Mouse (Mus musculus): ENCODE data around the gene Rasl11b. TPM values are rescaled to one million over a fixed set of nuclear protein-coding genes. Genes with fewer than 3 reads are reported as not detected.

The Rasl11b gene
- polyA plus RNA-seq (2015; fragmentation: Nextera tagmentation; extraction: Ambion mirVana), result 147 and 149 TPM in 2 replicates

DNA sequence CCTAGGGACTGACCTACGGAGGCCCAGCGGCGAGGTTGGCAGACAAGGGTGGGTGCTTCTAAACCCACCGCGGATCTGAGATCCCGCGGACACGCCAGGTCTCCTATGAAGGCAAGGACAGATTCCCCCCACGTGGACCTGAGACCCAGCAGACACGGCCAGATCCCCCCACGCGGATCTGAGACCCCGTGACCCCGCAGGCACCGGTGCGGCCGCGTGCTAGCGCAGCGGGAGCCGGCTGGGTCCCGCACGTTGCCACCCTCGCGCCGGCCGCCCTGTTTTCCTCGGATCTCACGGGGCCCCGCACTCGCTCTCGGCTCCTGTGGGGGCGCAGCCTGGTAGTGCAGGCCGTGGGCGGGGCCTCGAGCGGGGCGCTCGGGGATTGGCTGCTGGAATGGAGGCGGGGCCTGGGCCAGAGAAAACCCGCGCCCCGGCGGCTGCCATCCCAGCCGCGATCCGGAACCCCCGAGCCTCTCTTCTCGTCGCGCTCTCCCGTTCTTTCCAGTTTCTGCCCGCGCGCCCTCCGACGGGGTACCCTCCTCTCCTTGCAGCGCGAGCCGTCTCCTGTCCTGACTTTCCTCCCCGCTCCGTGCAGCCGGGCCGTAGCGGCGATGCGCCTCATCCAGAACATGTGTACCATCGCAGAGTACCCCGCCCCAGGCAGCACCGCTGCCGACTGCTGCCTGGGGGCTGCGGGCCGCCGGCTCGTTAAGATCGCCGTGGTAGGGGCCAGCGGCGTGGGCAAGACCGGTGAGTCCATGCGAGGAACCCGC is at the start of gene Rasl11b:
Rasl11b (plus strand) TSS at position 446 of the 773 bp plus-strand sequence.
- H3K4me1 ChIP-seq, result peaks cover 70% of the 10 kb centered on the region
- ATAC-seq (ENCODE audit: low FRiP score, low read depth), result peak; percentile 92
- H3K27me3 ChIP-seq, result no peaks in the 10 kb centered on the region
- under 1% methylated on average over 82 of the region's 82 CpGs for WGBS
- H3K36me3 ChIP-seq, result peaks cover 34% of the 10 kb centered on the region
- H3K4me3 ChIP-seq, result peak within 1 kb of the TSS; percentile 100
- peak within 1 kb of the TSS; percentile 99 for H3K9ac ChIP-seq
- H3K9me3 ChIP-seq, result no peaks in the 10 kb centered on the region
- H3K27ac ChIP-seq, result peak within 1 kb of the TSS; percentile 93
- H3K4me2 ChIP-seq (replicated peaks), result peak within 1 kb of the TSS; percentile 88

DNA sequence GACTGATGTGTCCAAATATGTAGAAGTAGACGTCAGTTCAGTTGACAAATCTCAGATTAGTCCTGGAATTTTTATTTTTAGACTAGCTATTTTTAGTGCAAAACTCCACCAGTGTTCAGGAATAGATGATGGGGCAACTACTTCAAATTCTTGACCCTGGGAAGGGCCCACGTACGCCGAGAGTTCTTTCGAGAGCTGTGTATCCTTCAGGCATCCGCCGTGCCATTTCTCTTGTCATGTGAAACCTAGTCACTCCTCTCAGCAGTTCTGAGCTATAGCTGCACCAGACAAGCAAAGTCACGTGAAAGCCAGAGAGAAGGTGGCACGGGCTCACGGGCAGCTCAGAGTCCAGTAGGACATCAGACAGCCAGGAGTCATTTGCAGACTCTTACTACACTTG is 47.5 kb upstream of the Rasl11b start:
- 82% methylated on average over 10 of the region's 10 CpGs for WGBS
- no peaks in the 10 kb centered on the region for H3K36me3 ChIP-seq
- ATAC-seq (ENCODE audit: low FRiP score, low read depth), result no peak

DNA sequence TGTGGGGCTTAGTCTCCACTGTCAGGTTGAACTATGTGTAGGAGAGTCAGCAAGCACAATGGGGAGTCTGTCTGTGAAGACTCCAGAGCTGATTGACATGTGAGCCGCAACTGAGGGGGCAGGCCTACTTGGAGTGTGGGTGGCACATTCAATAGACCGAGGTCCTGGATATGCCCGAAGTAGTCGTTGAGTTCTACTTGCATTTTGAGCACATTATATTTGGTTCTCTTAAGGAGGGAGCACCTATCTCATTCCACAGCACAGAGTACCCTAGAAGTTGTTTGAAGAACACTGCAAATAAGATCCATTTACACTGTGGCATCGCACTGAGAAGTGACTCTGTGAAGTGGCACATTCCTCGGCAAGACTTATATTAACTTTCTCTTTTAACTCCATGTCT is 45.1 kb upstream of the Rasl11b start:
- ATAC-seq (ENCODE audit: low FRiP score, low read depth), result no peak
- no peaks in the 10 kb centered on the region for H3K36me3 ChIP-seq
- H3K4me3 ChIP-seq, result no peak overlapping the region
- H3K4me2 ChIP-seq (replicated peaks), result no peak overlapping the region
- H3K9me3 ChIP-seq, result no peaks in the 10 kb centered on the region
- no peaks in the 10 kb centered on the region for H3K27me3 ChIP-seq
- no peak overlapping the region for H3K9ac ChIP-seq
- peaks cover 7% of the 10 kb centered on the region for H3K4me1 ChIP-seq
- WGBS, result 88% methylated on average over 6 of the region's 6 CpGs
- H3K27ac ChIP-seq, result no peak overlapping the region

More for the DNA sequence above, 47.5 kb upstream of the Rasl11b start:
- Histone ChIP-seq H3K9me3 (no peaks in the 10 kb centered on the region), H3K4me2 (replicated peaks) (no peak overlapping the region), H3K27me3 (no peaks in the 10 kb centered on the region), H3K4me1 (no peaks in the 10 kb centered on the region), H3K27ac (no peak overlapping the region), H3K4me3 (no peak overlapping the region), H3K9ac (no peak overlapping the region)

DNA sequence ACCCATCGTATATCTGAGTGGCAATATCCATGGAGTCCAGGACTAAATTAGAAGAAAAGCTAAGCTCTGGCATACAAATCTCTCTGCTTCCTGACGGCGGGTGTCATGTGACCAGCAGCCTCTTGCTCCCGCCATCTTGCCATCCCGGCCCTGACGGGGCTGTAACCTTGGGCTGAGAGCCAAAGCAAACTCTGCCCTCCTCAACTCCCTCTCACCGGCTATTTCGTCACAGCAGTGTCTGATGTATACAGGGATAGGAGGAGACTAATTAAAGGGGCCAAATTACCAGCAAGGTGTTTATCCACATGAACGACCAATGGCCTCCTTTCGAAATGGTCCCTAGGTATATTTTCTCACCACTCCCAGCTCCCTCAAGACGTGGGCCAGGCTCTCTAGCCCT is 43.3 kb upstream of the Rasl11b start:
- no peak overlapping the region for H3K4me2 ChIP-seq (replicated peaks)
- no peak overlapping the region for H3K4me3 ChIP-seq
- H3K36me3 ChIP-seq, result no peaks in the 10 kb centered on the region
- no peak overlapping the region for H3K9ac ChIP-seq
- ATAC-seq (ENCODE audit: low FRiP score, low read depth), result no peak
- H3K27me3 ChIP-seq, result no peaks in the 10 kb centered on the region
- no peaks in the 10 kb centered on the region for H3K9me3 ChIP-seq
- H3K4me1 ChIP-seq, result peaks cover 25% of the 10 kb centered on the region
- no peak overlapping the region for H3K27ac ChIP-seq
- WGBS, result 81% methylated on average over 11 of the region's 11 CpGs

DNA sequence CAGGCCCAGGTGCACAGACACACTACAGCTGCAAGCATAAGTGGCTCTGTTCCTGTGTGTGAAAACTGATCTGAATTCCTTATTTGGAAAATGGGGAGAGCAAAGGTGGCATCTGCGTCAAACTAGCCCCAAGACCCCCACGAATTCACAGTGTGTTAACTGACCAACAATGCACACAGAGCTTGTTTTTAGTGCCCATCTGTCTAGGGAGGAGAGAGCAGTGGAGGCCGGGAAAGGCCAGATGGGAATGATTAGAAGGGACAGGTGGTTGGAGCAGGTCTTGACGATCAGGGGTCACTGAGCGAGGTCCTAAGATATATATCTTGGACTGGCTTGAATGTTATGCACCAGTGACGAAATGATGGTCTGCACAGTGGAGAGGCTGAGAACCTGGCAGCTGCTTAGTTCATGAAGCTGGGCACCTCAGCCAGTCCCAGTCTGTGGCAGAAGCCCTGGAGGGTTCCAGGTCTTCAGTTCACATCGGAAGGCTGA is 39.2 kb upstream of the Rasl11b start:
- 21% methylated on average over 7 of the region's 7 CpGs for WGBS
- no peak overlapping the region; the same call in 1 of the 2 replicates for H3K27ac ChIP-seq
- 0 out of 2 replicates have a peak, but pooled peaks have one; percentile 49 for ATAC-seq (ENCODE audit: low FRiP score, low read depth)

DNA sequence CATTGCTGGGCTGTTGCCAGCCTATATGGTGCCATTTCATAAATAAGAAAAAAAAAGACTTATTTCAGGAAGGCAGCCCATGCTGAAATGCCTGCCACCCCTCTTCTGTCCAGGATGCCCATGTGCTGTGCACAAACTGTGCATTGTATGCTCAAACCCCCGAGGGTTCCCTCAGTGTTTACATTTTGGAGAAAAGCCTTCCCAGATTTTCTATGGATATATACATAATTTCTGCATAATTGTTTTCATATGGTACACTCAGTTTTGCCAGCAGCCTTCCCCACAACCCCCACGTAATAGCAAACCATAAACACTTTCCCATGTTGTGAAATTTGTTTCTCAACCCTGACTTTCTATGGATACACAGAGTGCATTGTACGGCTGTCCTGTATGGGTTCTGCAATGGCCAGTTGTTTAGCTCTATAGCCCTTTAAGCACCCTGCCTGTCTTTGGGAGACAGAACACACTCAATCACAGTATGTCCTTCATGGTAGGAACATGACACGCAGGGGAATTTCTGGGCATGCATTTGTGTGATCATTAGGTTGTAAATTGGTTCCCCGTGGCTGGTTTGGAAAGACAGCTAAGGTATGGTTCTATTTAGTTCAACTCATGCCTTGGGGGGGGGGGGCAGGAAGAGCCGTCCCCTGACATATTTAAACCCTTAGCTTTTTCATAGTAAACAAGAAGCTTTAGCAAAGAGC is 36.0 kb upstream of the Rasl11b start:
- Histone ChIP-seq H3K27ac (peak overlapping the region; percentile 85), H3K9ac (no peak overlapping the region), H3K4me3 (no peak overlapping the region), H3K27me3 (no peaks in the 10 kb centered on the region), H3K9me3 (no peaks in the 10 kb centered on the region), H3K4me2 (replicated peaks) (no peak overlapping the region), H3K4me1 (peaks cover 77% of the 10 kb centered on the region), H3K36me3 (no peaks in the 10 kb centered on the region)
- WGBS, result 30% methylated on average over 6 of the region's 6 CpGs
- ATAC-seq (ENCODE audit: low FRiP score, low read depth), result peak; percentile 33; the same call in 1 of the 2 replicates

More for the DNA sequence above, 39.2 kb upstream of the Rasl11b start:
- H3K4me1 ChIP-seq, result peaks cover 48% of the 10 kb centered on the region
- no peak overlapping the region for H3K9ac ChIP-seq
- H3K4me3 ChIP-seq, result no peak overlapping the region
- H3K4me2 ChIP-seq (replicated peaks), result no peak overlapping the region
- no peaks in the 10 kb centered on the region for H3K36me3 ChIP-seq
- no peaks in the 10 kb centered on the region for H3K9me3 ChIP-seq
- no peaks in the 10 kb centered on the region for H3K27me3 ChIP-seq

DNA sequence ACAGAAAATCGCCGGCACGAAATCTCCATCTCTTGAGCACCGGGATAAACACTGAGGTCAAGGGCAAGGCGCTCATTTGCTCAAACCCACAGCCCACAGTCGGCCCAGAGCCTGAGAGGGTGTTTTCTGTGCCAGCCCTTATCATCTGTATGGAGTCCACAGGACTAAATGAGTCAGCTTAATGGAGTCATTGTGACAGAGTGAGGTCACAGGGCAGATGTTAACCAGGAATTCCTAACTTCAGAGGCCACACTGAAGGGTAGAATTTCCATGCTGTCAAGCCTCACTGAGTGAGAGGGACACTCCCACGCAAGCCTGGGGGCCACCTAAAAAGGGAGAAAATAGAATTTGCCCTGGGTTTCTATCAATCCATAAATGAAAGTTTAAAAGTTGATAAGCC is 35.2 kb upstream of the Rasl11b start:
- Histone ChIP-seq H3K27me3 (no peaks in the 10 kb centered on the region), H3K9ac (no peak overlapping the region), H3K4me1 (peaks cover 70% of the 10 kb centered on the region), H3K36me3 (no peaks in the 10 kb centered on the region), H3K4me3 (no peak overlapping the region), H3K4me2 (replicated peaks) (no peak overlapping the region), H3K27ac (peak overlapping the region; percentile 89), H3K9me3 (no peaks in the 10 kb centered on the region)
- ATAC-seq (ENCODE audit: low FRiP score, low read depth), result no peak
- 38% methylated on average over 7 of the region's 7 CpGs for WGBS

DNA sequence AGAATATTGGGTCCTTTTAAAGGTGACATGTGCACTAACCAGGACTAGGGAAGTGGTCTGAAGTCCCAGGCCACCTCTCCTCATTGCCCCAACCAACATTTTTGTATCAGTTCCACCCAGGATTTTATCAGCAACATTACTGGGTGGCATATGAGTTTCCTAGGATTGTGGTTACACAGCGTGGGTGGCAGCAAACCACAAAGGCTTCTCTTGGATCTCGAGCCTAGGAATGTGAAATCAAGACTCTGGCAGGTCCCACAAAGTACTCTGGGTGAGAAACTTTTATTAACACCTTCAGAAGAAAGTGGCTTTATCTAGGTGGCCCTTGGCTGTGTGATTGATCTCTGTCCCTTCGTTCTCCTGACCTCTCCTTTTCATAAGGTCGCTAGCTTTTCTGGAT is 34.7 kb upstream of the Rasl11b start:
- Histone ChIP-seq H3K9me3 (no peaks in the 10 kb centered on the region), H3K4me1 (peaks cover 66% of the 10 kb centered on the region), H3K36me3 (no peaks in the 10 kb centered on the region), H3K27ac (peak overlapping the region; percentile 89; the same call in 1 of the 2 replicates), H3K9ac (no peak overlapping the region), H3K4me2 (replicated peaks) (no peak overlapping the region), H3K27me3 (no peaks in the 10 kb centered on the region), H3K4me3 (no peak overlapping the region)
- WGBS, result 51% methylated on average over 4 of the region's 4 CpGs
- ATAC-seq (ENCODE audit: low FRiP score, low read depth), result no peak

DNA sequence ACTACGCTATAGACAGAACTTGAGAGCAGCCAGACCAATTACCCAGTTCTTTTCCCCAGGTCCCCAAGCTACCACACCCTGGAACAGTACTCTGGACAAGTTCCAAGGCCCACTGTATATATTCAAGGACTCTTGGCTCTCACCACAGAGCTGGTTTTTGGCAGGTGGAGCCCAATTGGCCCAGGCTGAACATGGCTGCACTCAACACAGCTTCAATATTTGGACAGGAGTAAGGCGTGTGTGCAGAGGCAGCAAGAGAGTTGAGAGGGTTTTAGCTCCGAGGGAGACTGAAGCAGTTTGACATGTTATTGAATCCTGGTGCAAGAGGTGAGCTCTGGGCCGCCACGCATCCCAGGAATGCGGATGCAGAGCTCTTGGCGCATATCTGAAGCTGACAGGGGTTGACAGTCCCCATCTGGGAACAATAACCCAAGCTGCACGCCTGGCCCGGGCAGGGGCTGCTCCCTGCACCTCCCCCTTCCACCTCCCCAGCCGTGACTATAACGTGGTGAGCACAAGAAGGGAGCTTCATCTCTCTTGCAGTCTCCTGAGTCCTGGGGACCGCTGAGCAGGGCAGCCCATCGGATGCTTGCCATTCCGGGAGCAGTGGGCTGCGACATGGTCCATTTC is 33.7 kb upstream of the Rasl11b start:
- peak; percentile 90 for ATAC-seq (ENCODE audit: low FRiP score, low read depth)
- Histone ChIP-seq H3K9me3 (no peaks in the 10 kb centered on the region), H3K27ac (peak overlapping the region; percentile 89), H3K27me3 (no peaks in the 10 kb centered on the region), H3K4me3 (peak overlapping the region; percentile 26), H3K4me1 (peaks cover 55% of the 10 kb centered on the region), H3K36me3 (no peaks in the 10 kb centered on the region), H3K9ac (peak overlapping the region; percentile 40), H3K4me2 (replicated peaks) (peak overlapping the region; percentile 62)
- 8% methylated on average over 15 of the region's 15 CpGs for WGBS

DNA sequence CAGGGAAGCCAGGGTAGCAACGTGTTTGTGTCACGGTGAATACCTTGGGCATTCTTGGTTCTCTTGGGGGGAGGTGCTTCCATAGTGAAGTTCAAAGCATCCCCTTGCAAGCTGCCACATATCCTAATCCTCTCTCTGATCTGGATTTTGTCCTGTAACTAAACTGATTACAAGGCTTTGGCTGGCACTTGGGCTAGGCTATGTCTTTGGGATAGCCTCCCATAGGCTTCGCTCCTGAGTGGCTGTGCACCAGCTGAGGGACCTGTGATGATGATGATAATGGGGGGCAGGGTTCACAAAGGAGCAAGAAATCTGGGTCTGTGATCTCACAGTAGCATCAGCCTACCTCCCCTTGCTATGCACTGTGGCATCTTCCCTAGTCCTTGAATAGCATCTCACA is 33.1 kb upstream of the Rasl11b start:
- Histone ChIP-seq H3K36me3 (no peaks in the 10 kb centered on the region), H3K9me3 (no peaks in the 10 kb centered on the region), H3K4me3 (peak overlapping the region; percentile 26), H3K4me2 (replicated peaks) (peak overlapping the region; percentile 62), H3K27ac (peak overlapping the region; percentile 89), H3K4me1 (peaks cover 49% of the 10 kb centered on the region), H3K27me3 (no peaks in the 10 kb centered on the region), H3K9ac (peak overlapping the region; percentile 40)
- 35% methylated on average over 3 of the region's 3 CpGs for WGBS
- no peak for ATAC-seq (ENCODE audit: low FRiP score, low read depth)

DNA sequence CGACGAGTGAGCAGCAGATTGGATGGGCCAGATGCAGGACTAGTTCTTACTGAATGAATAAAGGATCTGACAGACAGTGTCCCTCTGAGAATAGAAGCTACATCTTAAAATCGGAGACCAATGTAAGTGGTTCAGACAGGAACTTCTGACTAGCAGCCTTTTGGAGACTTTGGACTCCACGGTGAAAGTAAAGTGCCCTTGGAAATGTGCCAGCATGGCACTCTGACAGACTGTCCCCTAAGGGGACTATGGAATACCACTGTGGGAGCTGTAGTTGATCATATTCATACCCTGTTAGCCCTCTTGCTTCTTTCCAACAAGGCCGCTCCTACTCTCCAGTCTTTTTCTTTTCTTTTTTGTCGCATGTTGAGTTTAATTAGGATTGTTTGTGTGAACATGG is 31.9 kb upstream of the Rasl11b start:
- Histone ChIP-seq H3K27me3 (no peaks in the 10 kb centered on the region), H3K27ac (no peak overlapping the region), H3K36me3 (no peaks in the 10 kb centered on the region), H3K4me3 (no peak overlapping the region), H3K4me1 (peaks cover 52% of the 10 kb centered on the region), H3K9ac (no peak overlapping the region), H3K4me2 (replicated peaks) (no peak overlapping the region), H3K9me3 (no peaks in the 10 kb centered on the region)
- no peak for ATAC-seq (ENCODE audit: low FRiP score, low read depth)
- 82% methylated on average over 6 of the region's 6 CpGs for WGBS

DNA sequence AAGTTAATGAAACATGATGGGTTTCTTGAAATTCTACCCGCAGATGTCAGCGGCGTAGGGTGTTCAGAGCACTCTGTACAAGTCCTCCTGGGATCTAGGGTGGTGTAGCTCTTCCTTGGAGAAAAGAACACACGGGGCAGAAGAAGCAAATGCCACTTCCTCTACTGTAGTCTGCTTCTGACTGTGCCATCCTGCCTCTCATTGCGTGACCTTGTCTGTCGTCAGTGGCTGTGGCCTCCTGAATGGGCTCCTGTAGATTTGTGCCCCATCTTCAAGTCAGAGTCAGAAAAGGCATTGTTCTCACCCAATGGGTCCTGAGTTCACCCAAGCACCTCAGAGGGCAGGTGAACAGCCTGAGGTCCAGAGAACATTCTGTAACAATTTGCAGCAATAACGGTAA is 30.5 kb upstream of the Rasl11b start:
- no peak overlapping the region for H3K27ac ChIP-seq
- no peaks in the 10 kb centered on the region for H3K27me3 ChIP-seq
- H3K9me3 ChIP-seq, result no peaks in the 10 kb centered on the region
- 85% methylated on average over 7 of the region's 7 CpGs for WGBS
- H3K4me3 ChIP-seq, result no peak overlapping the region
- H3K36me3 ChIP-seq, result no peaks in the 10 kb centered on the region
- ATAC-seq (ENCODE audit: low FRiP score, low read depth), result no peak
- H3K4me1 ChIP-seq, result peaks cover 61% of the 10 kb centered on the region
- no peak overlapping the region for H3K9ac ChIP-seq
- no peak overlapping the region for H3K4me2 ChIP-seq (replicated peaks)

All from limb, embryonic 13.5 days (tissue).